Mouse (Mus musculus) lung, postnatal 0 days (tissue): ENCODE data around the gene Gpd1. TPM values are rescaled to one million over a fixed set of nuclear protein-coding genes. Genes with fewer than 3 reads are reported as not detected.

Experiments
- ATAC-seq: fragments of 200-750 bp; cut with Nextera tagmentation; 2 replicates; pipeline ENCODE4 v1.8.0; 2017; ENCODE audit warnings: moderate library complexity
- DNase-seq: peaks from one replicate; pipeline ENCODE4 v3.0.0-alpha.2; 2016; ENCODE audit warnings: low spot score
- H3K27ac ChIP-seq: fragments of 300-500 bp; sonication (generic); 2 replicates; pipeline ENCODE4 v1.5.1; 2014; ENCODE audit warnings: antibody characterized with exemption, mild to moderate bottlenecking, low read length, mixed read lengths
- H3K27me3 ChIP-seq: fragments of 300-500 bp; sonication (generic); replicated peaks from 2 replicates; pipeline ENCODE4 v1.6.1; 2014; ENCODE audit warnings: low read length, mixed read lengths; ENCODE audit not compliant: insufficient read depth
- H3K36me3 ChIP-seq: fragments of 300-500 bp; sonication (generic); 2 replicates; pipeline ENCODE4 v1.6.1; 2014; ENCODE audit warnings: low read length, mixed read lengths; ENCODE audit not compliant: insufficient read depth
- H3K4me1 ChIP-seq: fragments of 300-500 bp; sonication (generic); 2 replicates; pipeline ENCODE4 v1.6.1; 2014; ENCODE audit warnings: antibody characterized with exemption, low read depth, low read length, mixed read lengths; ENCODE audit not compliant: insufficient read depth
- H3K4me2 ChIP-seq: fragments of 300-500 bp; sonication (generic); replicated peaks from 2 replicates; pipeline ENCODE4 v1.6.1; 2014; ENCODE audit warnings: low read depth, mild to moderate bottlenecking, low read length, moderate library complexity, mixed read lengths
- H3K4me3 ChIP-seq: fragments of 300-500 bp; sonication (generic); 2 replicates; pipeline ENCODE4 v1.5.1; 2014; ENCODE audit warnings: low read depth, low read length
- H3K9ac ChIP-seq: fragments of 300-500 bp; sonication (generic); replicated peaks from 2 replicates; pipeline ENCODE4 v1.6.1; 2014; ENCODE audit warnings: low read depth, mild to moderate bottlenecking
- H3K9me3 ChIP-seq: fragments of 300-500 bp; sonication (generic); 2 replicates; pipeline ENCODE4 v1.6.1; 2016; ENCODE audit warnings: low read length, mixed read lengths
- CTCF ChIP-seq: IDR thresholded peaks from 2 replicates; pipeline ENCODE4 v1.5.1; 2016; ENCODE audit warnings: antibody characterized with exemption, mild to moderate bottlenecking
- EP300 ChIP-seq: IDR thresholded peaks from 2 replicates; pipeline ENCODE4 v1.6.1; 2016; ENCODE audit warnings: antibody characterized with exemption, mild to moderate bottlenecking, control low read depth
- WGBS: fragments of 180-500 bp; shearing (Covaris S2); extraction: QIAGEN DNeasy Blood & Tissue Kit; methylation state at CpG from one replicate; pipeline ENCODE4 v1.1.7; 2014; 5-methylcytosine and 5-hydroxymethylcytosine counted together
- polyA plus RNA-seq: library from polyadenylated mRNA; unstranded; fragments of >200 nt; fragmentation: Nextera tagmentation; extraction: Ambion mirVana; gene quantifications from 2 replicates; pipeline ENCODE4 v1.2.1, GENCODE M21; 2015

The Gpd1 gene
- polyA plus RNA-seq, 1 experiment from 2014 or later = 13.2 TPM

- no peak overlapping the region for H3K4me3 ChIP-seq
- H3K9me3 ChIP-seq = no peaks in the 10 kb centered on the region
- no peaks in the 10 kb centered on the region for H3K27me3 ChIP-seq
- no peak overlapping the region for H3K9ac ChIP-seq
- no peak for DNase-seq
- peaks cover 32% of the 10 kb centered on the region for H3K36me3 ChIP-seq
- H3K27ac ChIP-seq = no peak overlapping the region
- TF ChIP-seq EP300 (no peak), CTCF (no peak)
- no peak for ATAC-seq
- H3K4me2 ChIP-seq = no peak overlapping the region
- H3K4me1 ChIP-seq = no peaks in the 10 kb centered on the region
- 66% methylated on average over 11 of the region's 13 CpGs for WGBS
These were observed 4.4 kb upstream of the Gpd1 start for GRCm38 (mm10) chr15:99712666-99713559.

- Histone ChIP-seq H3K27me3 (no peaks in the 10 kb centered on the region), H3K36me3 (peaks cover 28% of the 10 kb centered on the region), H3K9me3 (no peaks in the 10 kb centered on the region), H3K4me3 (no peak overlapping the region), H3K27ac (no peak overlapping the region), H3K9ac (no peak overlapping the region), H3K4me2 (no peak overlapping the region), H3K4me1 (no peaks in the 10 kb centered on the region)
- 83% methylated on average over 3 of the region's 3 CpGs for WGBS
- DNase-seq (no peak), ATAC-seq (no peak)
- TF ChIP-seq EP300 = no peak
- TF ChIP-seq CTCF = no peak; the same call in 1 of the 2 replicates
These were observed 3.7 kb upstream of the Gpd1 start for GRCm38 (mm10) chr15:99713569-99713968.

- H3K9me3 ChIP-seq = no peaks in the 10 kb centered on the region
- DNase-seq (no peak), ATAC-seq (no peak)
- H3K9ac ChIP-seq = no peak overlapping the region
- 61% methylated on average over 4 of the region's 4 CpGs for WGBS
- H3K27ac ChIP-seq = no peak overlapping the region
- no peak overlapping the region for H3K4me2 ChIP-seq
- TF ChIP-seq CTCF (no peak), EP300 (no peak)
- H3K27me3 ChIP-seq = no peaks in the 10 kb centered on the region
- H3K36me3 ChIP-seq = peaks cover 23% of the 10 kb centered on the region
- no peak overlapping the region for H3K4me3 ChIP-seq
- H3K4me1 ChIP-seq = no peaks in the 10 kb centered on the region
These were observed 3.1 kb upstream of the Gpd1 start for GRCm38 (mm10) chr15:99714206-99714605.

GRCm38 (mm10) chr15:99714858-99715257 is 2.5 kb upstream of the Gpd1 start:
- Histone ChIP-seq H3K4me1 (no peaks in the 10 kb centered on the region), H3K4me3 (no peak overlapping the region), H3K9me3 (no peaks in the 10 kb centered on the region), H3K27me3 (no peaks in the 10 kb centered on the region), H3K27ac (no peak overlapping the region), H3K4me2 (no peak overlapping the region), H3K9ac (no peak overlapping the region), H3K36me3 (peaks cover 21% of the 10 kb centered on the region)
- ATAC-seq (peak; percentile 37), DNase-seq (peak; percentile 89)
- TF ChIP-seq CTCF (peak; percentile 98), EP300 (no peak)
- WGBS = 38% methylated on average over 6 of the region's 7 CpGs

GRCm38 (mm10) chr15:99715361-99715865 is 1.9 kb upstream of the Gpd1 start:
- 79% methylated on average over 13 of the region's 13 CpGs for WGBS
- H3K4me3 ChIP-seq = no peak overlapping the region
- no peaks in the 10 kb centered on the region for H3K9me3 ChIP-seq
- TF ChIP-seq EP300 (no peak), CTCF (no peak)
- H3K9ac ChIP-seq = no peak overlapping the region
- no peaks in the 10 kb centered on the region for H3K27me3 ChIP-seq
- DNase-seq (no peak), ATAC-seq (no peak)
- H3K27ac ChIP-seq = no peak overlapping the region
- H3K4me2 ChIP-seq = no peak overlapping the region
- H3K36me3 ChIP-seq = peaks cover 18% of the 10 kb centered on the region
- no peaks in the 10 kb centered on the region for H3K4me1 ChIP-seq

GRCm38 (mm10) chr15:99715982-99716746 is 1.2 kb upstream of the Gpd1 start:
- H3K9ac ChIP-seq = no peak overlapping the region
- no peaks in the 10 kb centered on the region for H3K9me3 ChIP-seq
- H3K36me3 ChIP-seq = peaks cover 11% of the 10 kb centered on the region
- WGBS = 60% methylated on average over 11 of the region's 11 CpGs
- H3K27me3 ChIP-seq = no peaks in the 10 kb centered on the region
- TF ChIP-seq CTCF (no peak), EP300 (no peak)
- no peak overlapping the region for H3K27ac ChIP-seq
- no peak overlapping the region for H3K4me2 ChIP-seq
- H3K4me1 ChIP-seq = no peaks in the 10 kb centered on the region
- peak; percentile 2; the same call in 1 of the 2 replicates for ATAC-seq
- DNase-seq = no peak
- no peak overlapping the region for H3K4me3 ChIP-seq
